19 mouse cellular contexts compared by ENCODE assay signal in the genomic region with DNA sequence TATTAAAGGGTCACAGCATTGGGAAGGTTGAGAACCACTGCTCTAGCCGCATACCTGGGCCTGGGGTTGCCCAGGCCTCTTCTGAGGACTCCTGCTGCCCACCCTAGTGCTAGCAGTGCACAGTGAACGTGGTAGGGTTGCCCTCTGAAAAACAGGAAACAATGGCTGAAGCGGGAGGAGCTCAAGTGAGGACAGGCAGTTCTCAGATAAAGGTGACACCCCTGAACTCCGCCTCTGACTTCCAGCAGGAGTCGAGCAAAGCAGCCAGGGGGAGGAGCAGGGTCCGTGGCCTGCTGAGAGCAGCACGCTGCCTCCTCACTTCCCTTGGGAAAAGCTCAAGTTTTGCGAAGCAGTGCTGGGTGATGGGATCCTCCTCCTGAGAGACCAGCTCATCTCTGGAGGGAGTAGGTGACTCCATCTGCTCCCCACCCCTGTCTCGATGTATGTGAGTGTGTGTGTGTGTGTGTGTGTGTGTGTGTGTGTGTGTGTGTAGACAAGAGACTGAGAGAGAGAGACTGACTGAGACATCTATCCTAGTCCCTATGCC. TPM values are rescaled to one million over a fixed set of nuclear protein-coding genes. Genes with fewer than 3 reads are reported as not detected.
A peak's percentile ranks its signal among the peaks of the same experiment; 100 is the strongest.
DNase-seq lines count a peak whose midpoint lies in the region; ATAC-seq lines count a peak whose summit lies in the region.
"Had no signal": no experiment of that assay in that cellular context is flagged by ENCODE, and none has a peak within 500 bp of the region (broad histone marks: within the 10 kb centered on the region; RNA-seq: fewer than 3 reads in every experiment).

No protein-coding gene starts in this region.

- 19% methylated on average over 9 of the region's 9 CpGs for whole genome bisulfite sequencing in midbrain, embryonic 10.5 days
- 19% methylated on average over 8 of the region's 9 CpGs for WGBS in midbrain, embryonic 11.5 days

- ATAC-seq in midbrain, embryonic 11.5 days (ENCODE audit: low FRiP score) = no peak
- peak; percentile 80 for ATAC-seq in common myeloid progenitor, adult 5-6 weeks (replicated peaks; ENCODE audit: low read depth, poor library complexity, severe bottlenecking)
- ATAC-seq in megakaryocyte-erythroid progenitor cell, adult 5-6 weeks (replicated peaks; ENCODE audit: low FRiP score, low TSS enrichment, poor library complexity, severe bottlenecking) = peak; percentile 86
- ATAC-seq: lung, postnatal 0 days; midbrain, embryonic 13.5 days had no signal

- H3K9ac ChIP-seq in midbrain, embryonic 11.5 days (ENCODE audit: low read length) = no peak overlapping the region
- H3K9ac ChIP-seq: hindbrain, embryonic 13.5 days; midbrain, embryonic 13.5 days had no signal

- no peaks in the 10 kb centered on the region for H3K9me3 ChIP-seq in midbrain, embryonic 10.5 days (replicated peaks)
- no peaks in the 10 kb centered on the region for H3K9me3 ChIP-seq in midbrain, embryonic 11.5 days (ENCODE audit: control insufficient read depth, low read length)
- H3K9me3 ChIP-seq: hindbrain, embryonic 13.5 days; midbrain, embryonic 13.5 days had no signal

- intact Hi-C loops in heart, postnatal 25 days (cut with DNase I) = no loop called here

- DNase-seq in heart, adult 11 months = peak; percentile 94
- no peak for DNase-seq in heart, postnatal 25 days (ENCODE audit: low spot score)
- DNase-seq in midbrain, embryonic 10.5 days (ENCODE audit: low spot score) = no peak
- DNase-seq in midbrain, embryonic 11.5 days (ENCODE audit: low spot score, missing footprints) = no peak
- no peak for DNase-seq in urinary bladder, postnatal 4 days (ENCODE audit: low spot score in 2 of 2)
- no peak for DNase-seq in B cell, adult 2 months
- DNase-seq: adrenal gland, adult 8-10 months; cerebellum, postnatal 25 days; kidney, adult 18-20 months; kidney, postnatal 36 days; right cerebral cortex, postnatal 4 days; thymus, adult 2 months had no signal

- H3K4me3 ChIP-seq in midbrain, embryonic 10.5 days = no peak overlapping the region
- H3K4me3 ChIP-seq in midbrain, embryonic 11.5 days (ENCODE audit: low read depth, low read length) = no peak overlapping the region
- H3K4me3 ChIP-seq: erythroblast, embryonic 14.5 days; hindbrain, embryonic 13.5 days; left cerebral cortex, adult 2 months; midbrain, embryonic 13.5 days had no signal

- H3K4me1 ChIP-seq in midbrain, embryonic 10.5 days = peaks cover 30% of the 10 kb centered on the region
- H3K4me1 ChIP-seq in midbrain, embryonic 11.5 days (ENCODE audit: control insufficient read depth, insufficient read depth, low read length) = peaks cover 7% of the 10 kb centered on the region

- peak overlapping the region; percentile 46; the same call in 1 of the 2 replicates for H3K27ac ChIP-seq in midbrain, embryonic 10.5 days (replicated peaks)
- H3K27ac ChIP-seq in midbrain, embryonic 11.5 days (ENCODE audit: low read depth, low read length) = no peak overlapping the region
- H3K27ac ChIP-seq: hindbrain, embryonic 13.5 days; left cerebral cortex, adult 2 months; midbrain, embryonic 13.5 days had no signal

- H3K27me3 ChIP-seq in midbrain, embryonic 10.5 days (ENCODE audit: low read depth, poor library complexity, severe bottlenecking) = no peaks in the 10 kb centered on the region
- 0 out of 2 replicates have a peak, but pooled peaks cover under 1% of the 10 kb centered on the region for H3K27me3 ChIP-seq in midbrain, embryonic 11.5 days (ENCODE audit: control insufficient read depth, insufficient read depth, low read length)
- H3K27me3 ChIP-seq: midbrain, embryonic 13.5 days had no signal

- H3K4me2 ChIP-seq in midbrain, embryonic 11.5 days = no peak overlapping the region
- H3K4me2 ChIP-seq: hindbrain, embryonic 13.5 days; midbrain, embryonic 13.5 days had no signal

- H3K36me3 ChIP-seq in midbrain, embryonic 10.5 days = no peaks in the 10 kb centered on the region
- H3K36me3 ChIP-seq in midbrain, embryonic 11.5 days (ENCODE audit: control insufficient read depth, insufficient read depth, low read length) = no peaks in the 10 kb centered on the region
- H3K36me3 ChIP-seq: hindbrain, embryonic 13.5 days; midbrain, embryonic 13.5 days had no signal

RNA-seq across cellular contexts. Expression of a gene that starts 38.2 kb away (rescaled TPM):
- total RNA-seq in heart, postnatal 25 days (2021) = under 1 TPM; 0.10 to 0.28 TPM
- 0.14 and 0.15 TPM in 2 replicates for polyA plus RNA-seq in midbrain, embryonic 10.5 days (2016; fragmentation: Nextera tagmentation; extraction: Ambion mirVana)
- 0.07 TPM in 1 of 2 replicates, not detected in the other for polyA plus RNA-seq in midbrain, embryonic 11.5 days (2014; fragmentation: Nextera tagmentation; extraction: Ambion mirVana)
- total RNA-seq in common myeloid progenitor, adult 5-6 weeks (2017) = 3.8 and 4.3 TPM in 2 replicates
- 3.6 and 4.6 TPM in 2 replicates for total RNA-seq in megakaryocyte-erythroid progenitor cell, adult 5-6 weeks (2014; fragmentation: Nextera tagmentation)
- 1.6 and 2.2 TPM in 2 replicates for total RNA-seq in megakaryocyte-erythroid progenitor cell, adult 5-6 weeks (2017)
- polyA plus RNA-seq: erythroblast, embryonic 14.5 days had no signal
